In the genomic region with DNA sequence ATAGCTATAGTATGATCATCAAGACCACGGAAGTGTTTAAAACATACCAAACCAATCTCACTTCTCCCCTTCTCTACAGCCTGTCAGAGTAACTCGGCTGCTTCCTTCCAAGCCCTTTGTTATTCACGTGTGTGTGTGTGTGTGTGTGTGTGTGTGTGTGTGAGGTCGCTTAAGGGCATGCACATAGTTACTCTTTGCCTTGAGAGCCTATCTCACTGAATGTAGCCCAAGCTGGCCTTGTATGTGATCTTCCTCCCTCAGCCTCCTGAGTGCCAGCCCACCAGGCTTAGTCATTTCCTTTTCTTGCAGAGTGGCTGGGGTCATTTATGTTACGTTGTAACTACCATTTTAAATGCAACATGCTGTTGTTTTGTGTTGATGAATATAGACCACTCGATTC, we compare ENCODE assay signal across 27 mouse cellular contexts. TPM values are rescaled to one million over a fixed set of nuclear protein-coding genes. Genes with fewer than 3 reads are reported as not detected.
DNase-seq lines count a peak whose midpoint lies in the region; ATAC-seq and TF ChIP-seq lines count a peak whose summit lies in the region.
"Had no signal": no experiment of that assay in that cellular context is flagged by ENCODE, and none has a peak within 500 bp of the region (broad histone marks: within the 10 kb centered on the region; RNA-seq: fewer than 3 reads in every experiment).

No protein-coding gene starts in this region.

- H3K4me1 ChIP-seq in heart, embryonic 10.5 days, result no peaks in the 10 kb centered on the region
- peaks cover 14 to 21% of the 10 kb centered on the region in 2 experiments for H3K4me1 ChIP-seq in MEL (ENCODE audit: control insufficient read depth in 1 of 2, insufficient read depth in 2 of 2, low read length in 2 of 2)
- H3K4me1 ChIP-seq in midbrain, embryonic 15.5 days, result no peaks in the 10 kb centered on the region
- H3K4me1 ChIP-seq: embryonic facial prominence, embryonic 12.5 days; forebrain, embryonic 13.5 days; forebrain, embryonic 15.5 days had no signal

- intact Hi-C loops in heart, postnatal 10 days (cut with DNase I), result no loop called here
- intact Hi-C loops in left cerebral cortex, postnatal 14 days (cut with DNase I), result no loop called here

- no peak for TF ChIP-seq RAD21 in MEL (IDR thresholded peaks at IDR 0.05; ENCODE audit: low read depth, low read length)

- no peak overlapping the region for H3K27ac ChIP-seq in heart, embryonic 10.5 days
- H3K27ac ChIP-seq in MEL (ENCODE audit: control insufficient read depth, low read depth, low read length), result no peak overlapping the region
- H3K27ac ChIP-seq in midbrain, embryonic 15.5 days, result no peak overlapping the region
- H3K27ac ChIP-seq: embryonic facial prominence, embryonic 10.5 days; embryonic facial prominence, embryonic 12.5 days; forebrain, embryonic 13.5 days; forebrain, embryonic 15.5 days had no signal

- H3K36me3 ChIP-seq in heart, embryonic 10.5 days, result no peaks in the 10 kb centered on the region
- peaks cover 2 to 26% of the 10 kb centered on the region in 2 experiments; a peak in 3 of 4 replicates for H3K36me3 ChIP-seq in MEL (ENCODE audit: control insufficient read depth in 1 of 2, insufficient read depth in 2 of 2, low read length in 2 of 2)
- H3K36me3 ChIP-seq in midbrain, embryonic 15.5 days (replicated peaks), result no peaks in the 10 kb centered on the region
- H3K36me3 ChIP-seq: embryonic facial prominence, embryonic 10.5 days; embryonic facial prominence, embryonic 12.5 days; forebrain, embryonic 15.5 days had no signal

- peak; percentile 61 for DNase-seq in heart, embryonic 10.5 days (ENCODE audit: low spot score)
- no peak for DNase-seq in heart, postnatal 10 days
- DNase-seq in 3T3-L1 (ENCODE audit: low read depth, low spot score), result peak; percentile 25
- DNase-seq in MEL (ENCODE audit: low read depth, low spot score), result peak; percentile 40
- no peak for DNase-seq in left cerebral cortex, postnatal 14 days (ENCODE audit: low spot score in 2 of 2)
- DNase-seq: adrenal gland, adult 8-10 months; adrenal gland, postnatal 14 days; adrenal gland, postnatal 36 days; B cell, adult 2 months; cerebellum, adult 11-12 months; cerebellum, adult 2 months; cerebellum, adult 9-10 months; cerebellum, postnatal 10 days; cerebellum, postnatal 25 days; forebrain, postnatal 0 days had no signal

- H3K4me2 ChIP-seq in midbrain, embryonic 15.5 days, result no peak overlapping the region
- H3K4me2 ChIP-seq: embryonic facial prominence, embryonic 12.5 days; forebrain, embryonic 13.5 days; forebrain, embryonic 15.5 days had no signal

- TF ChIP-seq POLR2A in MEL (IDR thresholded peaks at IDR 0.05; ENCODE audit: control insufficient read depth in 1 of 2, insufficient read depth in 1 of 2, low read depth in 1 of 2, low read length in 2 of 2, poor library complexity in 1 of 2), result no peak

- no peak overlapping the region for H3K9ac ChIP-seq in MEL (ENCODE audit: control insufficient read depth, low read depth, low read length, poor library complexity, severe bottlenecking)
- H3K9ac ChIP-seq in midbrain, embryonic 15.5 days, result no peak overlapping the region
- H3K9ac ChIP-seq: embryonic facial prominence, embryonic 12.5 days; forebrain, embryonic 13.5 days; forebrain, embryonic 15.5 days; forebrain, postnatal 0 days had no signal

- TF ChIP-seq CTCF in MEL (IDR thresholded peaks at IDR 0.05 in 2 of 3, conservative IDR thresholded peaks at IDR 0.05 in 1 of 3; ENCODE audit: control insufficient read depth in 1 of 3, insufficient read depth in 1 of 3, low read depth in 2 of 3, low read length in 3 of 3, poor library complexity in 1 of 3, severe bottlenecking in 1 of 3), result no peak

- no peaks in the 10 kb centered on the region for H3K9me3 ChIP-seq in heart, embryonic 10.5 days
- no peaks in the 10 kb centered on the region for H3K9me3 ChIP-seq in MEL (replicated peaks; ENCODE audit: insufficient read depth, low read length)
- H3K9me3 ChIP-seq in midbrain, embryonic 15.5 days, result no peaks in the 10 kb centered on the region
- H3K9me3 ChIP-seq: embryonic facial prominence, embryonic 10.5 days; embryonic facial prominence, embryonic 12.5 days; forebrain, embryonic 13.5 days; forebrain, embryonic 15.5 days; G1E had no signal

- no peak for TF ChIP-seq EP300 in MEL (IDR thresholded peaks at IDR 0.05; ENCODE audit: low read depth in 1 of 2, low read length in 2 of 2)

- ATAC-seq in midbrain, embryonic 15.5 days (replicated peaks), result no peak
- ATAC-seq: activated CD4-positive, CD25-positive, alpha-beta regulatory T cell, adult 4 months; CD4-positive, CD25-positive, alpha-beta regulatory T cell, adult 4 months; forebrain, embryonic 13.5 days; forebrain, embryonic 15.5 days; forebrain, postnatal 0 days had no signal

- H3K27me3 ChIP-seq in heart, embryonic 10.5 days (ENCODE audit: insufficient read depth, poor library complexity, severe bottlenecking), result no peaks in the 10 kb centered on the region
- no peaks in the 10 kb centered on the region for H3K27me3 ChIP-seq in MEL (ENCODE audit: control insufficient read depth in 1 of 2, insufficient read depth in 2 of 2, low read length in 2 of 2)
- H3K27me3 ChIP-seq in midbrain, embryonic 15.5 days (replicated peaks), result no peaks in the 10 kb centered on the region
- H3K27me3 ChIP-seq: CH12.LX; embryonic facial prominence, embryonic 12.5 days; forebrain, embryonic 13.5 days; forebrain, embryonic 15.5 days had no signal

- WGBS in heart, embryonic 10.5 days, result 72% methylated on average over 6 of the region's 6 CpGs
- WGBS in midbrain, embryonic 15.5 days, result 65% methylated on average over 6 of the region's 6 CpGs

- no peak overlapping the region for H3K4me3 ChIP-seq in heart, embryonic 10.5 days
- H3K4me3 ChIP-seq in MEL (ENCODE audit: control insufficient read depth in 1 of 2, insufficient read depth in 1 of 2, low read depth in 2 of 2, low read length in 2 of 2), result no peak overlapping the region
- H3K4me3 ChIP-seq in midbrain, embryonic 15.5 days, result no peak overlapping the region
- H3K4me3 ChIP-seq: embryonic facial prominence, embryonic 10.5 days; embryonic facial prominence, embryonic 12.5 days; forebrain, embryonic 13.5 days; forebrain, embryonic 15.5 days had no signal

- no peaks in the 10 kb centered on the region for H3K79me2 ChIP-seq in MEL (ENCODE audit: control insufficient read depth, insufficient read depth, low read length, poor library complexity)

TF ChIP-seq in MEL, 35 proteins besides CTCF, POLR2A, EP300 and RAD21:
- TF ChIP-seq MAFK (IDR thresholded peaks at IDR 0.05; ENCODE audit: borderline replicate concordance, low read depth, low read length) (no peak), TAL1 (IDR thresholded peaks at IDR 0.05; ENCODE audit: low read length) (no peak), MYC (IDR thresholded peaks at IDR 0.05; ENCODE audit: low read depth, low read length) (no peak), NRF1 (IDR thresholded peaks at IDR 0.05; ENCODE audit: insufficient read depth, low read depth, low read length, poor library complexity, severe bottlenecking) (no peak), NELFE (IDR thresholded peaks at IDR 0.05; ENCODE audit: low read depth, low read length) (no peak), CHD2 (IDR thresholded peaks at IDR 0.05; ENCODE audit: low read length) (no peak), MYB (IDR thresholded peaks at IDR 0.05; ENCODE audit: low read depth, low read length) (no peak), TCF12 (IDR thresholded peaks at IDR 0.05; ENCODE audit: low read depth, low read length) (no peak), ZNF384 (IDR thresholded peaks at IDR 0.05; ENCODE audit: low read depth, low read length) (no peak), MAX (IDR thresholded peaks at IDR 0.05; ENCODE audit: low read length) (no peak), USF1 (IDR thresholded peaks at IDR 0.05; ENCODE audit: low read depth, low read length) (no peak), KAT2A (conservative IDR thresholded peaks at IDR 0.05; ENCODE audit: low read depth, low read length) (no peak), SMC3 (IDR thresholded peaks at IDR 0.05; ENCODE audit: low read depth, low read length) (no peak), MEF2A (IDR thresholded peaks at IDR 0.05; ENCODE audit: extremely low read depth, insufficient replicate concordance, low read depth, low read length, poor library complexity, severe bottlenecking) (no peak), CHD1 (IDR thresholded peaks at IDR 0.05; ENCODE audit: low read depth, low read length) (no peak)

RNA-seq across cellular contexts. Expression of a gene that starts 20.1 kb away (rescaled TPM):
- 0.10 and 0.21 TPM in 2 replicates for polyA plus RNA-seq in heart, embryonic 10.5 days (2016; fragmentation: Nextera tagmentation; extraction: Ambion mirVana)
- not detected for total RNA-seq in heart, postnatal 10 days (2021)
- total RNA-seq in MEL (2012; rRNA removed), result 0.08 TPM in 1 of 2 replicates, not detected in the other
- polyA plus RNA-seq in MEL (2012; ENCODE audit: insufficient read depth in 1 of 2, insufficient read length in 2 of 2, low read depth in 1 of 2, low replicate concordance in 2 of 2, missing spikeins in 1 of 2), result not detected
- not detected for total RNA-seq in left cerebral cortex, postnatal 14 days (2021)
- polyA plus RNA-seq in midbrain, embryonic 15.5 days (2015; fragmentation: Nextera tagmentation; extraction: Ambion mirVana), result not detected in 2 replicates
- total RNA-seq: adrenal gland, adult 18-20 months; adrenal gland, postnatal 14 days; adrenal gland, postnatal 36 days; CH12.LX; forebrain, postnatal 0 days had no signal
- polyA plus RNA-seq: activated CD4-positive, CD25-positive, alpha-beta regulatory T cell, adult 4 months; CD4-positive, CD25-positive, alpha-beta regulatory T cell, adult 4 months; cerebellum, adult 2 months; cortical plate, adult 2 months; forebrain, embryonic 11.5 days; forebrain, embryonic 13.5 days; forebrain, embryonic 15.5 days; forebrain, postnatal 0 days had no signal

RNA-seq across cellular contexts. Expression of a gene that starts 32.3 kb away (rescaled TPM):
- 2.2 and 3.4 TPM in 2 replicates for polyA plus RNA-seq in heart, embryonic 10.5 days (2016; fragmentation: Nextera tagmentation; extraction: Ambion mirVana)
- under 1 TPM; 0.43 to 0.62 TPM for total RNA-seq in heart, postnatal 10 days (2021)
- total RNA-seq in MEL (2012; rRNA removed), result not detected in 2 replicates
- polyA plus RNA-seq in MEL (2012; ENCODE audit: insufficient read depth in 1 of 2, insufficient read length in 2 of 2, low read depth in 1 of 2, low replicate concordance in 2 of 2, missing spikeins in 1 of 2), result not detected
- under 1 TPM in 1 of 2 experiments, not detected in 1; 0.25 TPM for total RNA-seq in left cerebral cortex, postnatal 14 days (2021)
- polyA plus RNA-seq in midbrain, embryonic 15.5 days (2015; fragmentation: Nextera tagmentation; extraction: Ambion mirVana), result not detected in 2 replicates
- total RNA-seq: adrenal gland, adult 18-20 months; adrenal gland, adult 8-10 months; adrenal gland, postnatal 14 days; adrenal gland, postnatal 36 days; forebrain, postnatal 0 days had no signal
- polyA plus RNA-seq: activated CD4-positive, CD25-positive, alpha-beta regulatory T cell, adult 4 months; CD4-positive, CD25-positive, alpha-beta regulatory T cell, adult 4 months; cerebellum, adult 2 months; forebrain, embryonic 15.5 days had no signal

Comparison
In these comparisons a context has a peak if more than half of its experiments do, and no peak if none do; other contexts are left out.
1. DNase-seq: peak in heart, embryonic 10.5 days (single experiment), 3T3-L1 (single experiment) and MEL (single experiment); none in heart, postnatal 10 days (0 of 2) and left cerebral cortex, postnatal 14 days (0 of 2).